Mouse (Mus musculus) heart, embryonic 10.5 days (tissue): ENCODE results near the gene Col9a3. TPM values are rescaled to one million over a fixed set of nuclear protein-coding genes. Genes with fewer than 3 reads are reported as not detected.

Source experiments
- DNase-seq: peaks from one replicate; pipeline ENCODE4 v3.0.0-alpha.2; 2017; ENCODE audit warnings: low spot score
- H3K27ac ChIP-seq: fragments of 300-500 bp; sonication (generic); 2 replicates; pipeline ENCODE4 v1.5.1; 2016; ENCODE audit warnings: mild to moderate bottlenecking
- H3K27me3 ChIP-seq: fragments of 300-500 bp; sonication (generic); 2 replicates; pipeline ENCODE4 v1.6.1; 2016; ENCODE audit warnings: mild to moderate bottlenecking; ENCODE audit not compliant: poor library complexity, insufficient read depth, severe bottlenecking
- H3K36me3 ChIP-seq: fragments of 300-500 bp; sonication (generic); 2 replicates; pipeline ENCODE4 v1.6.1; 2016; ENCODE audit warnings: mild to moderate bottlenecking, moderate library complexity
- H3K4me1 ChIP-seq: fragments of 300-500 bp; sonication (generic); 2 replicates; pipeline ENCODE4 v1.6.1; 2016; ENCODE audit warnings: mild to moderate bottlenecking
- H3K4me3 ChIP-seq: fragments of 300-500 bp; sonication (generic); 2 replicates; pipeline ENCODE4 v1.5.1; 2016; ENCODE audit warnings: mild to moderate bottlenecking, moderate library complexity
- H3K9me3 ChIP-seq: fragments of 300-500 bp; sonication (generic); 2 replicates; pipeline ENCODE4 v1.6.1; 2016; ENCODE audit warnings: mild to moderate bottlenecking, moderate library complexity
- WGBS: fragments of 180-500 bp; shearing (Covaris S2); methylation state at CpG from one replicate; pipeline ENCODE4 v1.1.7; 2016; 5-methylcytosine and 5-hydroxymethylcytosine counted together
- polyA plus RNA-seq: library from polyadenylated mRNA; unstranded; fragments of >200 nt; fragmentation: Nextera tagmentation; extraction: Ambion mirVana; gene quantifications from 2 replicates; pipeline ENCODE4 v1.2.1, GENCODE M21; 2016

Col9a3 gene
- polyA plus RNA-seq = 19.7 and 19.9 TPM in 2 replicates

DNA sequence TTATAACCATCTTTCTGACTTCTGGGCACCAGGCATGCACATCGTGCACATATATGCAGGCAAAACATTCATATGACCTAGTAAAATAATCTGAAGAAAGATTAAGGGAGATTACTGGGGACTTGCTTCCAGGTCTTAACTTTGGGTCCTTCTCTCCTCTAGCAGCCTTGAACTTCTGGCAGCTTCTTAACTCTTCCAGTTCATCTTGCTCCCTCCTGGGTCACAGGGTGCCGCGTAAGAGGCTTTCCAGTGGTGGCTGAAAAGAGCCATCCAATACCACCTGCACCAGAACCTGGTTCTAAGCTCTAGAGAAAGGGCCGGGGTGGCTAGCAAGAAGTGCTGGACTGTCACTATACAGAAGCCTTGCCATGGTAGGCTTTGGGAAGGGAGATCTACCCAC is at the start of gene Col9a3:
Gene Col9a3, plus strand, starts transcription at position 301 of the 400 bp plus-strand sequence.
- WGBS = 46% methylated on average over 4 of the region's 4 CpGs
- Histone ChIP-seq H3K4me3 (peak within 1 kb of the TSS; percentile 60), H3K4me1 (peaks cover 22% of the 10 kb centered on the region), H3K27ac (peak within 1 kb of the TSS; percentile 70), H3K9me3 (no peaks in the 10 kb centered on the region), H3K36me3 (peaks cover 39% of the 10 kb centered on the region), H3K27me3 (peaks cover 57% of the 10 kb centered on the region)
- DNase-seq = no peak

DNA sequence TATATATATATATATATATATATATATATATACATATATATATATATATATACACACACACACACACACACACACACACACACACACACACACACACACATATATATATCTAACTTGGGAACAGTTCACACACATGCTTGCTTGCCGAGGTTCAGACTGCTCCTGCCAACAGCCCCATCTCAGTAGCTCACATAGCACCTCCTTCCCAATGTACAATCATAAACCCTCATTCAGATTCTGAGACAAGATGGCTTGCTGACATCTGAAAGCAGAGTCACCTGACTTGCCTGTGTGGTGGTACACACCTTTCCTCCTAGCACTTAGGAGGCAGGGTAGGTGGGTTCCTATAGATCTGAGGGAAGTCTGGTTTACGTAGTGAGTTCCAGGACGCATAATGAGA is 45.2 kb upstream of the Col9a3 start:
- no peak overlapping the region for H3K27ac ChIP-seq
- H3K4me1 ChIP-seq = peaks cover 8% of the 10 kb centered on the region
- no peaks in the 10 kb centered on the region for H3K9me3 ChIP-seq
- no peak for DNase-seq
- no peak overlapping the region for H3K4me3 ChIP-seq
- peaks cover 6% of the 10 kb centered on the region; the same call in 1 of the 2 replicates for H3K27me3 ChIP-seq
- no peaks in the 10 kb centered on the region for H3K36me3 ChIP-seq
- WGBS = 70% methylated on average over 3 of the region's 3 CpGs

DNA sequence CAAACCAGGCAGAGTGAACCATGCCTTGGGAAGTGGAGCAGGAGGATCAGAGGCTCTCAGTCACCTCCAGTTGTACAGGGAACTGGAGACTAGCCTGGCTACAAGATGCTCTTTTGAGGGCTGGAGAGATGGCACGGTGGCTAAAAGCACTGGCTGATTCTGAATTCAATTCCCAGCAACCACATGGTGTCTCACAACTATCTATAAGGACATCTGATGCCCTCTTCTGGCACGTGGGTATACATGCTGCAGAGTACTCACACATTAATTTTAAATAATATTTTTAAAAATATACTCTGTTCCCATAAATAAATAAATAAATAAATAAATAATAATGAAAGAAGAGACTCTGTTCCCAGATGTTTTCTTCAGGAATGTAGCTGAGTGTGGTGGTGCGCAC is 42.4 kb upstream of the Col9a3 start:
- 52% methylated on average over 3 of the region's 3 CpGs for WGBS

DNA sequence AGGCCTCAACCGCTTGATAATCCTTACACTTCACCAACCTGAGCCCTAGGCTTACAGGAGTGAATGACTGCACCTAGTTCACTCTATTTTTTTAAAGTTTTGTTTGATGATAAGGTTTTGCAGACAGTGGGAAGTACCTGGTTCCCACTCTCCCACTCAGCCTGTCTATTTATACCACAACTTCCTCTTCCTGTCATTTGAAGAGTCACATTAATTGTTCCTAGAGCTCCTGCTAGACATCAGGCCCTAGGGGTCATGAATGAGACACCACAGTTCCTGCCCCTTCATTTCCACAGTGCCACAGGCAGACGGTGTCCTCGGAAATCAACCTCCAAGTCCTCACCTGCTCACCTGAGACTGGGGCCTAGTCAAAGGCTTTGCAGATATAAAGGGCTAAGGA is 41.1 kb upstream of the Col9a3 start:
- Histone ChIP-seq H3K27me3 (peaks cover 5% of the 10 kb centered on the region; the same call in 1 of the 2 replicates), H3K4me3 (no peak overlapping the region), H3K4me1 (peaks cover 4% of the 10 kb centered on the region; the same call in 1 of the 2 replicates), H3K27ac (no peak overlapping the region), H3K9me3 (no peaks in the 10 kb centered on the region), H3K36me3 (no peaks in the 10 kb centered on the region)
- 68% methylated on average over 3 of the region's 3 CpGs for WGBS
- DNase-seq = no peak

More for the DNA sequence above, 42.4 kb upstream of the Col9a3 start:
- Histone ChIP-seq H3K4me1 (peaks cover 4% of the 10 kb centered on the region; the same call in 1 of the 2 replicates), H3K9me3 (no peaks in the 10 kb centered on the region), H3K27ac (no peak overlapping the region), H3K4me3 (no peak overlapping the region), H3K36me3 (no peaks in the 10 kb centered on the region), H3K27me3 (peaks cover 6% of the 10 kb centered on the region; the same call in 1 of the 2 replicates)
- no peak for DNase-seq

DNA sequence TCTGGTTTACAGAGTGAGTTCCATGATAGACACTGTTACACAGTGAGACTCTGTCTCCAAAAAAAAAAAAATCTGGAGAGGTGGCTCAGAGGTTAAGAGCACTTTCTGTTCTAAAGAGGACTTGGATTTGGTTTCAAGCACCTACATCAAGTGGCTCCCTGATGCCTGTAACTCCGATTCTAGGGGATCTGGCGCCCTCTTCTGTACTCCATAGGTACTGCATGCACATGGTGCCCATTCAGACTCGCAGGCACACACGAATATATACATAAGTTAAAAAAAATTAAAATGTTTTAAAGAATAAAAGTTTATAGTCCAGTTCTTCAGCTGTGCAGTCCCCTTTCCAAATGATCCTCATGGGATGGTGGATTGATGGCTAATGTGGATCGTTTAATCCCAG is 37.3 kb upstream of the Col9a3 start:
- Histone ChIP-seq H3K9me3 (no peaks in the 10 kb centered on the region), H3K27me3 (peaks cover 23% of the 10 kb centered on the region; the same call in 1 of the 2 replicates), H3K27ac (no peak overlapping the region), H3K4me3 (no peak overlapping the region), H3K4me1 (peaks cover 4% of the 10 kb centered on the region; the same call in 1 of the 2 replicates), H3K36me3 (no peaks in the 10 kb centered on the region)
- no peak for DNase-seq
- 51% methylated on average over 5 of the region's 5 CpGs for WGBS

DNA sequence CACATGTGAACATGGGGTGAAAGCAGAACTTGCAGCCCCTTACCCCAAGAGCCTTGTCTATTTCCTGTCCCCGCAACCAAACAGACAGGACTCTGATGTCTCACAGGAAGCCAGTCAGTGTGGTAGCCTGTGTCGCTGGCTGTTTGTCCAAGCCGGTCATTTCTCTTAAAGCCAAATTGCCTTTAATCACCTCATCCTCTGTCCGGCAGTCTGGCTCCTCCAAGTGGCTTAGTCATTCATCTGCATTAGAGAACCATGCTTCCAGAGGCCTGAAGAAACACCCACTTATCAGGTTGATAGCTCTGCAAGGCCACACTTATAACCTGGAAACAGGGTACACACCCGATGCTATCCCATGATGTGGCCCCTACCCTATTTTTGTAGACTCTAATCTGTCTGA is 35.4 kb upstream of the Col9a3 start:
- no peaks in the 10 kb centered on the region for H3K4me1 ChIP-seq
- peaks cover 23% of the 10 kb centered on the region; the same call in 1 of the 2 replicates for H3K27me3 ChIP-seq
- no peaks in the 10 kb centered on the region for H3K36me3 ChIP-seq
- H3K4me3 ChIP-seq = no peak overlapping the region
- H3K9me3 ChIP-seq = no peaks in the 10 kb centered on the region
- H3K27ac ChIP-seq = no peak overlapping the region
- no peak for DNase-seq
- WGBS = 45% methylated on average over 5 of the region's 5 CpGs

DNA sequence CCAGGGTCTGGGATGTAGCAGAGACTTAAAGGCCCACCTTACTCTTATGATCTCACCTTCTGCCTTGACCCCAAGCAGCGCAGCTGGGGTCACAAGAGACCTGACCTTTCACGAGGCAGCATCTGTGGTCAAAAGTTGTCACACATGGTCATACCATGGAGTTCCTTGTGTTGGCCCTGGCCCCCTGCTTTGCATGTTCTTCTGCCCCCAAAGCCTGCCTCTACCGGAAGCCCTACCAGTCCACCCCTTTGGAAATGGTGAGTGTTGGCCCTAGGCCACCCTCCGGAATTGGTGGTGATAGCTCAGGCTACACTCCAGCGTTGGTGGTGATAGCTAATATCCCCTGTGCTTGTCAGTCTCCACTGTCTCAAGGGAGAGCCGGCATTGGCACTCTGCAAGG is 34.3 kb upstream of the Col9a3 start:
- Histone ChIP-seq H3K36me3 (no peaks in the 10 kb centered on the region), H3K27me3 (peaks cover 23% of the 10 kb centered on the region; the same call in 1 of the 2 replicates), H3K27ac (no peak overlapping the region), H3K4me1 (no peaks in the 10 kb centered on the region), H3K4me3 (no peak overlapping the region), H3K9me3 (no peaks in the 10 kb centered on the region)
- no peak for DNase-seq
- WGBS = 61% methylated on average over 6 of the region's 6 CpGs

DNA sequence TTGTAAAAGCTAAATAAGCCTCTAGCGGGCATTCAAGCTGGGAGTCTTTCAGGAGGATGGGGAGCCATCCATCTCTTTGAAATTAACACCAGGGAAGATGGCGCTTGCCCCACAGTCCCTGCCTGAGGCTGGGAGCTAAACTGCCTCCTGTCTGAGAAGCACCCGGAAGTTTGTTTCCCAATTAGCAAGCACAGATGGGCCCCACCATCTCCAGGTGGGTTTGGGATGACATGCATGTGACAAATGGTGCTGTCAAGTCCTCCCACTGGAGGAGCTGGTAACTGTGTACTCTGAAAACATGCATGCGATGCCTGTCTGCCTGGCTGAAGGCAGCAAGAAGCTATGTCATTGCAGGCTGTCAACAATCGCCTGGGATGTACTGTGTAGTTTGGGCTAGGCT is 33.7 kb upstream of the Col9a3 start:
- H3K27ac ChIP-seq = no peak overlapping the region
- no peak for DNase-seq
- no peak overlapping the region for H3K4me3 ChIP-seq
- H3K4me1 ChIP-seq = peaks cover 1% of the 10 kb centered on the region; the same call in 1 of the 2 replicates
- 45% methylated on average over 5 of the region's 5 CpGs for WGBS
- H3K36me3 ChIP-seq = no peaks in the 10 kb centered on the region
- H3K9me3 ChIP-seq = no peaks in the 10 kb centered on the region
- peaks cover 23% of the 10 kb centered on the region; the same call in 1 of the 2 replicates for H3K27me3 ChIP-seq

DNA sequence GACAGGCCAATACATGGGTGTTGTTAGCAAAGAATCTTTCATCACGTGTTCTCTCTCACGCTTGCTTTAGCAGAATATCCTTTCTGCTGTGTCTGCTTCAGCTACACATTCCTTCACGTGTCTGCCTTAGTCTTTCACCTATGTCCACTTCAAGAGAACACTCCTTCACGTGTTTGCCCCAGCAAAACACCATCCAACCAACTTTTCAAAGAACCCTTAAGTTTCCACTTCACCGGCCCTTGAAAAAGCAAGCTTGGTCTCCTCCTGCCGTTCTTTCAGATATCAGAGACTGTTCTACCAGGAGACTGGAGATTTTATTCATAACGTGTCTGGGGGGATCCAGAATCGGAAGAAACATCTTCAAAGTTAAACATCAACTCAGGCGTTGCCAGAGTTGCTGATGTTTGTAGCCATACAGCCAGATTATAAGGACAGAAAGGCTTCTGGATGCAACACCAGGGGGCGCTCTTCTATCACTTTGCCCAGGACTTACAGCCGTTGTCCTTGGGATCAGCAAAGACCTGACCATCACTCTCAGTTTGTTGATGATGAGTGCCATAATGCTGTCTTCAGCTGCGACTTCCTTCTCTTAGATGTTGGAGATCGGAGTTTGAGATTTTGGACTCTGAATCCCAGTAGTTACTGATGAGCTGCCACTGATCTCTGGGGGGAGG is 31.2 kb upstream of the Col9a3 start:
- no peak overlapping the region for H3K4me3 ChIP-seq
- no peak overlapping the region for H3K27ac ChIP-seq
- H3K36me3 ChIP-seq = no peaks in the 10 kb centered on the region
- 34% methylated on average over 13 of the region's 13 CpGs for WGBS
- H3K27me3 ChIP-seq = peaks cover 28% of the 10 kb centered on the region
- H3K4me1 ChIP-seq = peaks cover 11% of the 10 kb centered on the region; the same call in 1 of the 2 replicates
- no peaks in the 10 kb centered on the region for H3K9me3 ChIP-seq
- DNase-seq = no peak

DNA sequence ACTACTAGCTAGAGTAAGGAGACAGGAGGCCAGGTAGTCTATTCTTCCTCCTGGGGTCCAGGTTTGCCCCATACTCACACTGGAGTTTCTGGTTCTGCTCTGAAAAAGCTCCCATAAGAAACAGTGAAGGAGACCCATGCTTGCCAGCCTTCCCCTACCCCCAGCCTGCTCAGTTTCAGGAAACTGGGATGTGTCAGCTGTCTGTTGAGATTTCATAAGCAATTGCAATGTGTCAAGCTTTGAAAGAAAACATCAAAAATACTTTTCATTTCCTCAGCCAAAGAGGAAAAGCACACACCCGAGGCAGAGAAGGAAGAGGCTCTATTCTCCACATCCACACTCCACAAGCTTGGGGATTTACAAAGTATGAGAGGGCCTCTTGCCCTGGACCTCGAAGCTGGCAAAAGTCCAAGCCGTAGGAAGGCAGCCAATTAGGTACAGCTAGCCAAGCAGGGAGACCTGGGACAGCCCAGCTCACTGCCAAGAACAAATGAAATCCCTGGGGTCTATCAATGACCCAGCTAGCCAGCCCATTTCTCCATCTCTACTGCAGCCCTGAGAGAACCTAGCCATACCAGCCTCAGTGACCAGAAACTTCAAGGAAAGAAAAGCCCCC is 28.5 kb upstream of the Col9a3 start:
- no peaks in the 10 kb centered on the region for H3K9me3 ChIP-seq
- H3K4me1 ChIP-seq = peaks cover 11% of the 10 kb centered on the region; the same call in 1 of the 2 replicates
- no peaks in the 10 kb centered on the region for H3K36me3 ChIP-seq
- H3K27me3 ChIP-seq = peaks cover 15% of the 10 kb centered on the region
- H3K27ac ChIP-seq = no peak overlapping the region
- 54% methylated on average over 3 of the region's 3 CpGs for WGBS
- H3K4me3 ChIP-seq = no peak overlapping the region
- DNase-seq = no peak

DNA sequence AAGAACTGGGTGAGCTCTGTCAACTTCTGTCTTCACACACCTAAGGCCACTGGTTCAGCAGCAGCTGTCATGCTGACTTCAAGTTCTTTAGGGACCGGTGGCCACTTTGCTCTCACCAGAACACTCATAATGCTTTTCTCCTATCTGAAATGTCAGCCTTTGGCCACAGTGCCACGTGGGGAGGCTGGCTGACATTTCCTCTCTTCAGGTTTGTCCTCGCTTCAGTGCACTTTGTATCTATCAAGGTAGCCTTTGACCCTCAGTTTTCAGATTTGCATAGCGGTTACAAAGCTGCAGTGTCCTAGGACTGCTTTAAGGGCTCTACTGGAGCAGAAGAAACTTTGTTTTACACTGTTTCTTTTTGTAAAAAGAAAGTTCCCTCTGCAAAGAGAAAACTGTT is 21.1 kb upstream of the Col9a3 start:
- Histone ChIP-seq H3K36me3 (no peaks in the 10 kb centered on the region), H3K4me3 (no peak overlapping the region), H3K27ac (no peak overlapping the region), H3K9me3 (no peaks in the 10 kb centered on the region), H3K27me3 (peaks cover 16% of the 10 kb centered on the region; the same call in 1 of the 2 replicates), H3K4me1 (no peaks in the 10 kb centered on the region)
- DNase-seq = no peak
- WGBS = 53% methylated on average over 4 of the region's 4 CpGs

DNA sequence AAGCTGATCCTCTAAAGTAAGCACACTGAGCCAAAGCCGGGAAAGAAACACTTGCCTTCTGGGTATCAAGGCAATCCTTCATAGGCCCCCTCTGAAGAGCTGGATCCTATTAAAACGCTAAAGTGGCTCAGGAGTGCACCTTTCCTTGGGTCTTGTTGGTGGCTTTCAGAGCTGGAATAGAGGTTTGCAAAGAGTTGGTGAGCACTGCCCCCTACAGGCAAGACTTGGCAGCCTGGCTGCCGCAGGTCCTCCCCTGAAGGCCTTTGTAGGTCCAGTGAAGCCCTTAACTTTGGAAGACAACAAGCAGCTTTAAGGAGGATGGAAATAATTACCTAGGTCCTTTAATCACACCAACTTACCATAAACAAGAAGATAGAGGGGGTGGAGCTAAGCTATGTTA is 18.9 kb upstream of the Col9a3 start:
- peaks cover 12% of the 10 kb centered on the region; the same call in 1 of the 2 replicates for H3K27me3 ChIP-seq
- no peaks in the 10 kb centered on the region for H3K9me3 ChIP-seq
- no peaks in the 10 kb centered on the region for H3K36me3 ChIP-seq
- H3K4me1 ChIP-seq = peaks cover 10% of the 10 kb centered on the region
- no peak for DNase-seq
- H3K27ac ChIP-seq = no peak overlapping the region
- H3K4me3 ChIP-seq = no peak overlapping the region
- WGBS = 11% methylated on average over 3 of the region's 3 CpGs

DNA sequence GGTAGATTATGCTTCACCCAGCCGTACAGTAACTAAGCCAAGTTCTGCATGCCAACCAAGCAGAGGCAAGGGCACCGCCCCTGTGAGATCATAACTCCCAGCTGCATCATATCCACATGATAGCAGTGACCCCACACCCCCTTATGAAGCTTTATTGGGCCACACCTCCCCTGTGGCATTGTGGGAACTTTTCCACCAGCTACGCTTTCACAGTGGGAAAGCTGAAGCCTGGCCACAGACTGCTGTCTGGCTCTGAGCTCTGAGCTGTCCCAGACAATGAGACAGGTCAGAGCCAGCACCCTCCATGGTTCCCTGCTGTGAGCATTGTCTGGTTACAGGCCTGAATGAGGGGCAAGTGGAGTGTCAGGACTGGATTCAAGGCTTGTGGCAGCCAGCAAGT is 16.6 kb upstream of the Col9a3 start, which contains the start of gene Mrgbp:
Gene Mrgbp, plus strand, starts transcription at position 303 of the 400 bp plus-strand sequence.
- Histone ChIP-seq H3K4me3 (no peak within 1 kb of the TSS), H3K4me1 (peaks cover 15% of the 10 kb centered on the region), H3K36me3 (peaks cover 20% of the 10 kb centered on the region), H3K27ac (no peak within 1 kb of the TSS), H3K9me3 (no peaks in the 10 kb centered on the region), H3K27me3 (peaks cover 12% of the 10 kb centered on the region; the same call in 1 of the 2 replicates)
- 84% methylated on average over 3 of the region's 3 CpGs for WGBS
- DNase-seq = no peak
